Mouse (Mus musculus) ES-Bruce4 (cell line): Measurements from ENCODE around the gene AL607142.1.

Source experiments
- CTCF ChIP-seq: IDR thresholded peaks from one replicate; pipeline ENCODE4 v1.8.1; 2011; ENCODE audit warnings: low read depth, low read length
- EP300 ChIP-seq: IDR thresholded peaks from 2 replicates; pipeline ENCODE4 v1.6.1; 2011; ENCODE audit warnings: low read depth, low read length; ENCODE audit not compliant: insufficient read depth
- POLR2A ChIP-seq: IDR thresholded peaks from one replicate; pipeline ENCODE4 v1.8.1; 2011; ENCODE audit warnings: low read length; ENCODE audit not compliant: insufficient read depth

- no peak for TF ChIP-seq POLR2A
- no peak for TF ChIP-seq CTCF
- TF ChIP-seq EP300 = no peak
Observed at GRCm38 (mm10) chr4:120022392-120022791, 42.4 kb upstream of the AL607142.1 start.
